Mouse (Mus musculus) thymus, adult 2 months (tissue): ENCODE measurements at regions not wholly inside any gene's neighbourhood (a gene's known extent, or its start where the extent isn't known, plus 50 kb on each side); places are given as distances from the start of the nearest gene placed in this dataset.

Source experiments
- CTCF ChIP-seq: fragments of 200-500 bp; IDR thresholded peaks from 2 replicates; pipeline ENCODE4 v1.5.1; 2012; ENCODE audit warnings: mild to moderate bottlenecking, control low read depth, low read length, moderate library complexity, borderline replicate concordance; ENCODE audit not compliant: control insufficient read depth, poor library complexity, insufficient read depth; ENCODE audit errors: extremely low read depth
- POLR2A ChIP-seq: fragments of 200-500 bp; IDR thresholded peaks from 2 replicates; pipeline ENCODE4 v1.6.1; 2012; ENCODE audit warnings: mild to moderate bottlenecking, low read length, control low read depth, moderate library complexity; ENCODE audit not compliant: control insufficient read depth, poor library complexity, insufficient read depth; ENCODE audit errors: extremely low read depth

DNA sequence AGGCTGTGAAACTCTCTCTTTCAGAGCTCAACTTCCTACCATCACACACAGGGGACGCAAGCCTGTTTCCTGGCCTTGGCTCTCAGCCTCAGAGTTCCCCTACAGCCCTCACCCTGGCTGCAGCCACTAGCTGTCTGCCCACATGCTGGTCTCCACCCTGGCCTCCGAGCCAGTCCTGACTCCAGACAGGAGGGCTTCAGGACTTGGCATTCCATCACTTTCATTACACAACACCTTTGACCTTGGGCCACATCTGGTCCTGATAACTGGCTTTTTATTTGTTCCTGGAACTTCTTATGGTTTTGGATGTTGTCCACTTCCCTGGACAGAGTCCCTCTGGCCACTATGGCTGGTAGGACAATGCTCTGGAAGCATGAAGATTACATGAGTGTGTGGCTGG is 602.9 kb downstream of the Pard3 start:
- TF ChIP-seq POLR2A, result no peak
- no peak for TF ChIP-seq CTCF
